Mouse (Mus musculus) urinary bladder, adult 2 months (tissue): ENCODE results near the gene Hist1h1c. TPM values are rescaled to one million over a fixed set of nuclear protein-coding genes. Genes with fewer than 3 reads are reported as not detected.
A peak's percentile ranks its signal among the peaks of the same experiment; 100 is the strongest.
"Not testable (repeated sequence)": the region's sequence is repeated elsewhere in the genome, so short reads cannot be mapped to it uniquely, and the experiment has no call there.

Experiments
- DNase-seq: peaks from one replicate; pipeline ENCODE4 v3.0.0; 2022; ENCODE audit warnings: low spot score
- polyA plus RNA-seq: library from polyadenylated mRNA; depleted of rRNA; stranded (reverse); fragments of >200 nt; gene quantifications from 2 replicates; pipeline ENCODE4 v1.2.3, GENCODE M21; 2012

Hist1h1c gene
- polyA plus RNA-seq, 1 experiment = 125 TPM

DNA sequence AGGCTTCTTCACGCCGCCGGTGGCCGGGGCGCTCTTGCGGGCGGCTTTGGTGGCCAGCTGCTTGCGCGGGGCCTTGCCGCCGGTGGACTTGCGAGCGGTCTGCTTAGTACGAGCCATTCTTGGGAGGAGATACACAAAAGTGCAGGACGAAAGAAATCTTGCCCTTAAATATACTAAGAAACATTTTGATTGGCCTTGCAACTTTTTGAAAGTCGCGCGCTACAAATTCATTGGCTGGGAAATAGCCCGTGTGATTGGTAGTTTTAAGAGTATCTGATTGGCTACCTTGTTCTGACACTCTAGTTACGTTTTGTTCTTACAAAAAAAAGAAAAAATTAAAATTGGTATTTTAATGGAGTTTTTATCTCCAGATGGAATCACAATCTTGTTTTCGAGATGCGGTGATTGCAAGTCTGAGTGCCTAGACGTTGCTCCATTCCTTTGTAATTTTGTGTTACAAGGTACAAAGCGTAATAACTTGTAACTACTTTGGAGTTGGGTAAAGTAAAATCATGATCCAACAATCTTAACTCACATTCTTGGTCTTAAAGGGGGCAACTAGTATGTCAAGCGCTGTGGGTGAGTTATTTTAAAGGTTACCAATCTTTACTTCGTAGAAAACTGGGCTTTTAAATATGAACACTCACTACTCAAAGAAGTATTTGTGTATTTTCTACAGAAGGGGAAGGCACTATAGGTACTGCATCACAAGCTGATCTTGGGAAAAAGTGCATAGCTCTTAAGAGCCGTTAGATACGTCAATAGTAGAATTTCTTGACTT, 7.0 kb downstream of the Hist1h1c start, which contains the start of gene Hist1h3c:
Gene Hist1h3c (minus strand): TSS at position 222 of the 781 bp plus-strand sequence.
- peak; percentile 45 for DNase-seq

DNA sequence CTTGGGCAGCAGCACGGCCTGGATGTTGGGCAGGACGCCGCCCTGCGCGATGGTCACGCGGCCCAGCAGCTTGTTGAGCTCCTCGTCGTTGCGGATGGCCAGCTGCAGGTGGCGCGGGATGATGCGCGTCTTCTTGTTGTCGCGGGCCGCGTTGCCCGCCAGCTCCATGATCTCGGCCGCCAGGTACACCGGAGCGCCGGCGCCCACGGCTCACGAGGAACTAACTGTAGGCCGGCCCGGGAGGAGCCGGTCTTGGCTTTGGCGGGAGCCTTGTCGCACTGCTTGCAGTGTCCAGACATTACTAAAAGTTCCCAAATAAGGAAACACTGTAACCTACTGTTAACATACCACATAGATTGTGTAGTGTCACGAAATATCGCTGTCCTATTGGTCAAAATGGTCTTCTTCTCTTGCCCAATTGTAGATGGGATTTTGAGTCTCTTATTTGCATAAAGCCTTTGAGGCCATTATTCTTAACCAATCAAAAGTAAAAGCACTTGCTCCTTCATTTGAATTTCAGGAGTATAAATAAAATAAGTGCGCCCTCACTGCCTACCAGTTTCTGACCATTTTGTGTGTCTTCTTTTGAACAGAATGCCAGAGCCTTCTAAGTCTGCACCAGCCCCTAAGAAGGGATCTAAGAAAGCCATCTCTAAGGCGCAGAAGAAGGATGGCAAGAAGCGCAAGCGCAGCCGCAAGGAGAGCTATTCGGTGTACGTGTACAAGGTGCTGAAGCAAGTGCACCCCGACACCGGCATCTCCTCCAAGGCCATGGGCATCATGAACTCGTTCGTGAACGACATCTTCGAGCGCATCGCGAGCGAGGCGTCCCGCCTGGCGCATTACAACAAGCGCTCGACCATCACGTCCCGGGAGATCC, 7.8 kb downstream of the Hist1h1c start, which contains the start of gene Hist1h2bb:
Gene Hist1h2bb (plus strand): TSS at position 534 of the 880 bp plus-strand sequence.
- peak; percentile 70 for DNase-seq

DNA sequence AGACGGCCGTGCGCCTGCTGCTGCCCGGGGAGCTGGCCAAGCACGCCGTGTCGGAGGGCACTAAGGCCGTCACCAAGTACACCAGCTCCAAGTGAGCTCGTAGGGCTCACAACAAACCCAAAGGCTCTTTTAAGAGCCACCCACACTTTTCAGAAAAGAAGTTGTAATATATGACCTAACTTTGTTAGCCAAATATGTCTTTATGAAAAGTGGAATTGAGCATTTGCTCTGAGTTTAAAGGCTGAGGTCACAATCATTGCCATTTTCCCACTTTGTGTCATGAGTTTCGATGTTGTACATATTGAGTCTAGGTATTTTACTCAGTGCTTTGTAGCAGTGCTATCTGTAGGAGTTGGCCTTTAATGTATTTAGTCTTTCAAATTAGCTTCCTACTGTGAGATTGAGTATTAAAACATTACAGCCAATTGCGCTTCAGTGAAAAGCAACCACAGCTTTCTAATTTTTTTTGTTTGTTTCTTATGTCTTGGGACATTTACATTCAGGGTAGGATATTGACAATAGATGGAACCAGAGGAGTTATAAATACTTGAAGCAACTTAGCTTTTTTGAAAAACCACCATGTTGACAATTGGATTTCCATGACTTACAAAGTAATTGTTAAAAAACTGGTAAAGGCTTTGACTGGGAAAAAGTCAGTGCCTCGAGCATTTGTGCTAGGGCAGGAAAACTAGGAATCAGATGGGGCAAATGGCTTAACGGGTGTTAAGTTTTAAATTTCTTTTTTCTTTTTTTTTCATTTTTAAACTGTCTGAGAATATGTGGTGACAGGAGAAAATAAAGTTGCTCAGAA, 8.7 kb downstream of the Hist1h1c start:
- DNase-seq = no peak

DNA sequence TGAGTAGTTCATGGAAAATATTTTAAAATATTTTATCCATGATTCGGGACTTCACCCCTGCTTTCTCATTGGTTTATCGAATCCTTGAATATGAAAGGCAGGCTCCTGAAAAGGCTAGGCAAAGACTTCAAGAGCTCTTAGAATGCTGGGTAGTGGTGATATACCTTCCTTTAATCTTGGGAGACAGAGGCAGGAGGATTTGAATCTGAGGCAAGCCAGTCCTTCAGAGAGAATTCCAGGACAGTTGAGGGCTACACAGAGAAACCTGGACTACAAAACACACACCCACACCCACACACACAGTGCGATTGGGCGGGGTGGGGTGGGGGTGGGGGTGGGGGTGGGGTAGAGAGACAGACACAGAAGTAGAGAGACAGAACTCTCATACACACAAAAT, 9.3 kb downstream of the Hist1h1c start:
- DNase-seq = no peak

GRCm38 (mm10) chr13:23749563-23750121, 11.0 kb downstream of the Hist1h1c start:
- DNase-seq = no peak

- not testable (repeated sequence) for DNase-seq
These were observed 12.3 kb downstream of the Hist1h1c start, which contains the start of gene Hist1h2ab for GRCm38 (mm10) chr13:23750839-23751477. Gene Hist1h2ab (plus strand): TSS chr13:23751126.

DNA sequence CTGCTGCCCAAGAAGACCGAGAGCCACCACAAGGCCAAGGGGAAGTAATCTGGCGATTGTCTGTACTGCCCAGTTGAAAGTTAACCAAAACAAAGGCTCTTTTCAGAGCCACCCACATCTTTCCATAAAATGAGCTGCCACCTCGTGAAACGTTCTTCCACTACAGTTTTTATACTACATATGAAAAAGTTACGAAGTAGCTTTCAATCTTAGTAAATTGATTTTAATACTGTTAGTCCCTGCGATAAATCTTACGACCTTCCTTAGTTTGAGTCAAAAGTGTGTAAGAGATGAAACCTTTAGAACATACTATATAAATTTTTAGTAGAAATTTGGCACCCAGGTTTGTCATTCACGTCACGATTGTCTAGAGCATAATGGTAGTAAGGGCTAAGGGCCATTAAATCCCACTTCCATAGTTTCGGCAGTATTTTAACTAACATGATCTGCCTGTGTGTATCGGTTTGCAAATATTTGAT, 12.9 kb downstream of the Hist1h1c start:
- DNase-seq = no peak

GRCm38 (mm10) chr13:23752067-23752741, 13.6 kb downstream of the Hist1h1c start, which contains the start of gene Hist1h3b:
Gene Hist1h3b (plus strand): TSS chr13:23752267.
- DNase-seq = peak; percentile 50

- no peak for DNase-seq
These were observed 14.1 kb downstream of the Hist1h1c start for GRCm38 (mm10) chr13:23752742-23753172.

DNA sequence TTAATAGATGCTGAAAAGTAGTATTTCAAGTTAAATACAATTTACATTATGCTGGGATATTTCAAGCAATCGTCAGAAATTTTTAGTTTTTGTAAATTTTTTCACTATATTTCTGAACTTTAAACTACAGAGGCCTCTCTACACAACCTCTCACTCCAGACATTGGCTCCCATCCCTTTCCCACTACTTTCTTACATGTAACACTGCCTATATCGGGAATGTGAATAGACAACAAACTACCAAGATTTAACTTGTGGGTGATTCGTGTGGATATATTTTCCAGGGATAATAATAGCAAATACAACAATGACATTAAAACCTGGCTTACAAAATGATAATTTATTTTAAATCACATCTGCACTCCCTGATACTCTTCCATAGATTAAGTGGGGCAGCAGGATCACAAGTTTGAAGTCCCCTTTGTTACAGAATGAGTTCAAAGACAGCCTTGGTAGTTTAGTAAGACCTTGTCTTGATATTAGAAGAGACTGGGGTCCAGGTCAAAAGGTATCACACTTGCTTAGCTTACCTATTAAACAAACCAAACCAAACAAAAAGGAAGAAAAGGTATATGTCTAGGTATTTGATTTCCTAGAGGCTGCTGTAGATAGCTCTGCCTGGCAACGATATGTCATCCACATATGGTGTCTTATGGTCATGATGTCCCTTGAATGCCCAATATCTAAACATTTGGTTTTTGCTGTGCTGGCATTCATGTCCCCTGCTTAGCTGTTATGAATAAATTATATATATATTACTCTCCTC, 14.9 kb downstream of the Hist1h1c start:
- DNase-seq = no peak

- no peak for DNase-seq
These were observed 16.4 kb downstream of the Hist1h1c start for GRCm38 (mm10) chr13:23755000-23755399.

DNA sequence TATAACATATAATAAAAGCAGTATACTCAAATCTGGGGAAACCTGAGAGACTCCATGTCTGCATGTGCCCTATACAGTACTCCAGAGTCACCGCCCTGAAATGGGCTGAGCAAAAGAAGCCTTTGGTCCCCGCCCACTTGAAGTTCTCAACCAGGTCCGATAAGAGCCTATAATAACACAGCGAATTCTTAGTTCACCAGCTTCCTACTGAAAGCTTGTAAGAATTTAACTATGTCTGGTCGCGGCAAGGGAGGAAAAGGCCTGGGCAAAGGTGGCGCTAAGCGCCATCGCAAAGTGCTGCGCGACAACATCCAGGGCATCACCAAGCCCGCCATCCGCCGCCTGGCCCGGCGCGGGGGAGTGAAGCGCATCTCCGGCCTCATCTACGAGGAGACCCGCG, 18.2 kb downstream of the Hist1h1c start, which contains the start of gene Hist1h4b:
Gene Hist1h4b (plus strand): TSS at position 224 of the 400 bp plus-strand sequence.
- DNase-seq = no peak

DNA sequence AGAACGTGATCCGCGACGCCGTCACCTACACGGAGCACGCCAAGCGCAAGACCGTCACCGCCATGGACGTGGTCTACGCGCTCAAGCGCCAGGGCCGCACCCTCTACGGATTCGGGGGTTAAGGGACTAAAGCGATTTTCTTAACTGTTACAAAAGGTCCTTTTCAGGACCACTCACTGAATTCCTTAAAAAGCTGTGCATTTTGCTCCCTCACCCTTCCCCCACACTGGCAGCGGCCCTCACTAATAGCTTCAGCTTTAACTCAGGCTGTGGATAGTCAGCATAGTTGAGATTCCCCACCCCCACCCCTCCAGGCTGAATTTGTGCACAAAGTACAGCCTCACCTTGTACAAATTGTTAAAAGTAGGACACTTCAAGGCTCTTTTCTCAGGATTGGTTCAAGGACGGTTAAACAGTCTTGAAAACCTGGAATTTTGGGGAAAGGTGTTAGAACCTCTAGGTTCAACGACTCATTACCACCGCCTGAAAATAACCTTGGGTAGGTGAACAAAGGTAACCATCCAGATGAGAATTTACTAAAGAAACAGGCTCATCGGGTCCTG, 18.7 kb downstream of the Hist1h1c start:
- no peak for DNase-seq

- no peak for DNase-seq
These were observed 19.3 kb downstream of the Hist1h1c start for GRCm38 (mm10) chr13:23757921-23758320.

DNA sequence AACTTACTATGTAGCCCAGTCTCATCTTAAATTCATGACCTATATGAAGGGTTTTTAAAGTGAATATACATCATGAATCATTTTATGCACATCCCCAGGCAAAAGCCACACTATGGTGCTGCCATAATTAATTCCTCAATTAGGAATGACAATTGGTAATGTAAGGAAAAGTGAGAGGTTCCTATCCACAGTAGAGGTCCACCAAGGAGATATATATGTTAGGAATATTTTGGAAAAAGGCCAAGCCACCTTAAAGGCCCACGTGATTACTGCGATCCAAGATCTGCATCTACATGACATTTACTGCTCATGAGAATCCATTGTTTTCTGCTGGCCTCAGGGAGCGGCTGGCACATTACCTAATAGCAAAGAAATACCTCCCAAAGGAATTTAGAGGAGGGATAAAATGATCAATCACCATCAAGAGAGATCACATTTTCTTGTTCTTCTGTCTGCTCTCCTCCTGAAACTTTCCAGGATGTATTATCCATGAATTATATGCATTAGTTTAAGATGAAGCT, 20.7 kb downstream of the Hist1h1c start:
- DNase-seq = no peak

DNA sequence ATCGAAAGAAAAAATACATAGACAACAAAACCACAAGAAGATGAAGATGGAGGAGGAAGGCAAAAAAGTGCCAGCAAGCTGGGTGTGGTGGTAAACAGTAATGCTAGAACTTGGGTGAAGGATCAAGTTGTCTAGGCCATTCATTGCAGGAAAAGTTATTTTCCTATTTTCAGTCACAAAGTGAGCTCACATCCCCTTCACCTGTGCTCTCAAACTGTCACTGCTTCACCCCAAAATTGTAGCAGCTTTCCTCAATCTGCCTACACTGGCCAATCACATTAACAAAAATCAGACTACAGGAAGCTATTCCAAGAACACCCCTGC, 21.3 kb downstream of the Hist1h1c start:
- no peak for DNase-seq

- DNase-seq = no peak
These were observed 21.8 kb downstream of the Hist1h1c start for GRCm38 (mm10) chr13:23760240-23760971.
